Mouse (Mus musculus): ENCODE results near the gene Fam216a. TPM values are rescaled to one million over a fixed set of nuclear protein-coding genes. Genes with fewer than 3 reads are reported as not detected.

Gene Fam216a
- polyA plus RNA-seq, 1 experiment from 2014 or later = 55.5 TPM

DNA sequence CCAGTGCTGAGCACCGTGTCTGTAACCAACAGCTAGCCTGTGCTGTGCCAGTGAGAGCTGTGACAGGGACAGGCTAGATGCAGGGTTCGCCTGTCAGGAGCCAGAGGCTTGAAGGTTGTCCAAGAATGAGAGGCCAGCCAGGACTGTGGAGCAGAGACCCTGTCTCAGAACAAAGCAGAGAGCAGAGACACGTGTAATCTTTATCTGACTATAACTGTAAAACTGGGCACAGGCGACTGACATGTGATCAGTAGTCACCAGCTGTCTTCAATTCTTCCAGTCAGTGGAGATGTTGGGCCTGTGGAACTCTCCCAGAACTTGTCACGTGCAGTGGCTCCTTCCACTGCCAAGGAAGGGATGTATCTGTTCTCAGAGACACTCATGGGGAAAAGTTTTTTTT, 30.6 kb upstream of the Fam216a start:
- ATAC-seq (ENCODE audit: extremely low read depth, insufficient number of reproducible peaks, low FRiP score, low TSS enrichment) = no peak
- Histone ChIP-seq H3K9me3 (peaks cover 3% of the 10 kb centered on the region; the same call in 1 of the 2 replicates), H3K9ac (no peak overlapping the region), H3K27me3 (replicated peaks) (no peaks in the 10 kb centered on the region), H3K36me3 (peaks cover 91% of the 10 kb centered on the region), H3K4me1 (peaks cover 36% of the 10 kb centered on the region), H3K4me3 (no peak overlapping the region), H3K27ac (replicated peaks) (0 out of 2 replicates have a peak overlapping the region, but pooled peaks have one; percentile 29), H3K4me2 (no peak overlapping the region)
- 63% methylated on average over 5 of the region's 5 CpGs for WGBS

DNA sequence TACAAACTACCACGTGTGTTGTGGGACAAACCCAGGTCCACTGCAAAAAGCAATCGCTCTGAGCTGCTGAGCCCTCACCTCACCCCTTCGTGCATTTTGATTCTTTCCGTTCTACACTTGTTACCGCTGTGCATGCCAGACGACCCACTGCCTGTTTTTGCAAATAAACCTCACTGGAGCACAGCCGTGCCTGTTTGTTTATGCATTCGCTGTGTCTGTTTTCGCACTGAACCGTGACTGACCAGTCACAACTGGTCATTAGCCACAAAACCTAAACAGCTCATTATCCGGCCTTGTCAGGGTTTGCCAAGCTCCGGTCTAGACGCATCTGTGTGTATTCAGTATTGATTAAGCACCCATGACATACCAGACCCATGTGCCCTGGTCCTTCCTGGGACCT, 30.0 kb upstream of the Fam216a start:
- H3K4me2 ChIP-seq = no peak overlapping the region
- H3K9me3 ChIP-seq = peaks cover 3% of the 10 kb centered on the region; the same call in 1 of the 2 replicates
- peaks cover 36% of the 10 kb centered on the region for H3K4me1 ChIP-seq
- no peak overlapping the region for H3K4me3 ChIP-seq
- H3K27me3 ChIP-seq (replicated peaks) = no peaks in the 10 kb centered on the region
- H3K27ac ChIP-seq (replicated peaks) = 0 out of 2 replicates have a peak overlapping the region, but pooled peaks have one; percentile 2
- no peak overlapping the region for H3K9ac ChIP-seq
- WGBS = 87% methylated on average over 13 of the region's 13 CpGs
- no peak for ATAC-seq (ENCODE audit: extremely low read depth, insufficient number of reproducible peaks, low FRiP score, low TSS enrichment)
- peaks cover 91% of the 10 kb centered on the region for H3K36me3 ChIP-seq

DNA sequence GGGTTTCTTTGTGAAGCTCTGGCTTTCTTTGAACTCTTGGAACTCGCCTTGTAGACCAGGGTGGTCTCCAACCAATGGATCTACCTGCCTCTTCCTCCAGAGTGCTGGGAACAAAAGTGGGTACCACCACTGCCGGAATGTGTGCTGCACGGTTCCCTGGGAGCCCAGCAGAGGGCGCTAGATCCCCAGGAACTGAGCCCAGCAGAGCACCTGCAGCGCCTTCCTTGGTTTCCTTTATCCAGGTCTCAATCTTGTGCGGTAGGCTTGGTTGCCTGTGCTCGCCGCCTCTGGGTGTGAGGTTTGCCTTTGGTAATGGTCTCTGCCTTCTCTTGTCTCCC, 29.1 kb upstream of the Fam216a start:
- peaks cover 90% of the 10 kb centered on the region for H3K36me3 ChIP-seq
- 24% methylated on average over 8 of the region's 8 CpGs for WGBS

DNA sequence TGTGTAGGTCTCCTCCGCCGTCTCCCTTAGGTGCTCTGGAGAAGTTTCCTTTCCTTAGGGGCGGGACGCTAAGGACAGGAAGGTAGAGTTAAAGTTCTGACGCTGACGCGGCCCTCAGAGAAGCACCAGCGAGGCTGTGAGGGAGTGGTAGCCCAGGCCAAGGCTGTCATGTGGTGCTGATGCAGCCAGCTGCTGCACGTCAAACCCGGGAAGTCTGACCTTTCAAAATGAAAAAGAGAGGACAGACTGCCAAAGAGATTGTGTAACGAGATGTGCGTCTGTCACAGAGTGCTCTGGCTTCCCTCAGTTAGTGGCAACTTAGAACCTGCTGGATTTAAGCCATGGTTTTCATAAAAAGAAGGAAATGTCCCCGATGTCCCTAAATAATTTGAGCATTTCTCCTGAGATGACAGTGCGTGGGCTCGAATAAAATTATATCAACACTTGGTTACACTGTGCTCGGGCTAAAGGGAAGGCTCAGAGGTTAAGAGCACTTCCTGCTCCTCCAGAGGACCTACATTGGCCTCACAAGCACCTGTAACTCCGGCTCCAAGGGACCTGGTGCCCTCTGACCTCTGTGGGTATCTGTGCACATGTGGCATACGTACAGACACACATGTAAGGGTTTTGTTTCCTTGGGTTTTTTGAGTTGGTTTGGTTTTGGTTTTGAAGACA, 28.6 kb upstream of the Fam216a start:
- H3K36me3 ChIP-seq = peaks cover 85% of the 10 kb centered on the region

More for the DNA sequence above, 29.1 kb upstream of the Fam216a start:
- peaks cover 39% of the 10 kb centered on the region for H3K4me1 ChIP-seq
- no peak overlapping the region for H3K9ac ChIP-seq
- no peak overlapping the region for H3K27ac ChIP-seq (replicated peaks)
- H3K4me3 ChIP-seq = no peak overlapping the region
- no peaks in the 10 kb centered on the region for H3K9me3 ChIP-seq
- ATAC-seq (ENCODE audit: extremely low read depth, insufficient number of reproducible peaks, low FRiP score, low TSS enrichment) = no peak
- H3K27me3 ChIP-seq (replicated peaks) = no peaks in the 10 kb centered on the region
- H3K4me2 ChIP-seq = no peak overlapping the region

DNA sequence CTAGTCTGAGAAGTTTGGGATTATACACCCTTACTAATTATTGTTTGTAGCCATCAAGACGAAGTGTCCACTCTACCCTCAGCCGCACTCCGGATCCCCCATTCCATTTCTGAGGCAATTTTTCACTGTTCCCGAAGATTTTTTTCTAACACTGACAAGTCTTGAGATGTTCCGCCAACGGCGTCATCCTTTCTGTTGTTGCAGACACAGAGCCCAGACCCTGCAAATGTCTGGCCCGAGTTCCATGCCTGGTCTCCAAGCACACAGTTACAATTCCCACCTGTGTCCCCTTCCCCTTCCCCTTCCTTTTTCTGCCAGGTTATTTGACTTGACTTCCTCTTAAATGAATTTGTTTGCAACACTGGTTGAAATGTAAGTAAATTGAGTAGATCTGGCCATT, 27.7 kb upstream of the Fam216a start:
- peaks cover 39% of the 10 kb centered on the region for H3K4me1 ChIP-seq
- H3K4me2 ChIP-seq = no peak overlapping the region
- ATAC-seq (ENCODE audit: extremely low read depth, insufficient number of reproducible peaks, low FRiP score, low TSS enrichment) = no peak
- WGBS = 82% methylated on average over 8 of the region's 8 CpGs
- H3K27me3 ChIP-seq (replicated peaks) = no peaks in the 10 kb centered on the region
- no peaks in the 10 kb centered on the region for H3K9me3 ChIP-seq
- H3K9ac ChIP-seq = no peak overlapping the region
- peaks cover 80% of the 10 kb centered on the region for H3K36me3 ChIP-seq
- H3K4me3 ChIP-seq = no peak overlapping the region
- peak overlapping the region; percentile 30; the same call in 1 of the 2 replicates for H3K27ac ChIP-seq (replicated peaks)

More for the DNA sequence above, 28.6 kb upstream of the Fam216a start:
- ATAC-seq (ENCODE audit: extremely low read depth, insufficient number of reproducible peaks, low FRiP score, low TSS enrichment) = no peak
- no peaks in the 10 kb centered on the region for H3K27me3 ChIP-seq (replicated peaks)
- H3K9ac ChIP-seq = 0 out of 2 replicates have a peak overlapping the region, but pooled peaks have one; percentile 15
- H3K9me3 ChIP-seq = no peaks in the 10 kb centered on the region
- 59% methylated on average over 18 of the region's 18 CpGs for WGBS
- H3K4me2 ChIP-seq = no peak overlapping the region
- H3K27ac ChIP-seq (replicated peaks) = peak overlapping the region; percentile 30; the same call in 1 of the 2 replicates
- peaks cover 39% of the 10 kb centered on the region for H3K4me1 ChIP-seq
- no peak overlapping the region for H3K4me3 ChIP-seq

DNA sequence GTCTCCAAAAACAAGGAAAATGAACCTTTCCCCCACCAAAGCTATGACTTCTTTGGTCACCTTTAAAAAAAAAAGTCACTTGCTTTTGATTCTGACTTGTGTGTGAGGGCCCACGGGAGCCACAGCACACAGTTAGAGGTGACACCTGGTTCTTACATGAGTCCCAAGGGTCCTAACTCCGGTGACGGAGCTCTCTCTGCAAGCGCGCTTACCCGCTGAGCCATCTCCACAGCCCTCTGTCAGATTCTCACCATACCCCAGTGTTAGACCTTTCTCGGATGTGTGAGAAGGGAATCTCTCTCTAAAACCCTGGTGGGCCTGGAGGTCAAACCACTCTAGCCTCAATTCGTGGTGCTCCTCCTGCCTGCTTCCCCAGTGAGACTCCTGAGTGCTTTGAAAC, 25.3 kb upstream of the Fam216a start:
- Histone ChIP-seq H3K27me3 (replicated peaks) (no peaks in the 10 kb centered on the region), H3K9ac (no peak overlapping the region), H3K36me3 (peaks cover 62% of the 10 kb centered on the region), H3K4me3 (no peak overlapping the region), H3K9me3 (no peaks in the 10 kb centered on the region), H3K4me2 (no peak overlapping the region), H3K27ac (replicated peaks) (peak overlapping the region; percentile 80), H3K4me1 (peaks cover 41% of the 10 kb centered on the region)
- ATAC-seq (ENCODE audit: extremely low read depth, insufficient number of reproducible peaks, low FRiP score, low TSS enrichment) = no peak
- 87% methylated on average over 8 of the region's 8 CpGs for WGBS

DNA sequence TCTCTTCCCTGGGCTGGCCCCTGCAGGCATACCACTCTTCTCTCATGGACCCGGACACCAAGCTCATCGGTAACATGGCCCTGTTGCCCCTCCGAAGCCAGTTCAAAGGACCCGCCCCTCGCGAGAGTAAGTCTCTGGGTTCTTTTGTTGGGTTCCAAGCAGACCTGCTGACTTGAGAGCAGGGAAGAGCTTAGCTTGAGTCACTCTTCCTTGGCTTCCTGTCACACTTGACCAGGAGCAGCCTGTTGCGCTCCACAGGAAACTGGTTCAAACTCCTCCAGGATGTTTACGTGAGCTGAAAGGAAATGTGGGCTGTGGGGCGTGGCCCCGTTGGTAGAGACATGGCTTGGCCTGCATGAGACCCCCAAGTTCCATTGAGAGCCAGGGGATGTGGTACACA, 24.6 kb upstream of the Fam216a start:
- peaks cover 55% of the 10 kb centered on the region for H3K36me3 ChIP-seq
- no peak overlapping the region for H3K9ac ChIP-seq
- no peak overlapping the region for H3K4me3 ChIP-seq
- peaks cover 40% of the 10 kb centered on the region for H3K4me1 ChIP-seq
- no peaks in the 10 kb centered on the region for H3K27me3 ChIP-seq (replicated peaks)
- no peak for ATAC-seq (ENCODE audit: extremely low read depth, insufficient number of reproducible peaks, low FRiP score, low TSS enrichment)
- H3K9me3 ChIP-seq = no peaks in the 10 kb centered on the region
- 70% methylated on average over 10 of the region's 10 CpGs for WGBS
- H3K27ac ChIP-seq (replicated peaks) = peak overlapping the region; percentile 80
- H3K4me2 ChIP-seq = 0 out of 2 replicates have a peak overlapping the region, but pooled peaks have one; percentile 9

DNA sequence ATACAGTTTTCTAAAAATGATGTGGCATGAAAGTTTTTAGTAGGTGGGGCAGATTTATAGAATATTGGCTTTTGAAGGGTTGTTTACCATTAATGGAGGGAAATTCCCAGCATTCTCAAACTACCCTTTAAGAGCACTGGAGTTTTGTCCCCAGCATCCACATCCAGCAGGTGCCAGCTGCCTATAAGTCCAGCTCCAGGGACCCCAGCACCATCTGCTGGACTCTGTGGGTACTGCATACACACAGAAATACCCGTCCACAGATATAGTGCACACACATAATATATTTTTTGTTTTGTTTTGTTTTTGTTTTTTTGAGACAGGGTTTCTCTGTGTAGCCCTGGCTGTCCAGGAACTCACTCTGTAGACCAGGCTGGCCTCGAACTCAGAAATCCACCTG, 21.7 kb upstream of the Fam216a start:
- peaks cover 19% of the 10 kb centered on the region for H3K4me1 ChIP-seq
- ATAC-seq (ENCODE audit: extremely low read depth, insufficient number of reproducible peaks, low FRiP score, low TSS enrichment) = no peak
- peaks cover 35% of the 10 kb centered on the region for H3K36me3 ChIP-seq
- 0 out of 2 replicates have a peak overlapping the region, but pooled peaks have one; percentile 1 for H3K4me3 ChIP-seq
- WGBS = 60% methylated on average over 2 of the region's 2 CpGs
- no peak overlapping the region for H3K27ac ChIP-seq (replicated peaks)
- no peak overlapping the region for H3K9ac ChIP-seq
- H3K4me2 ChIP-seq = no peak overlapping the region
- H3K27me3 ChIP-seq (replicated peaks) = no peaks in the 10 kb centered on the region
- no peaks in the 10 kb centered on the region for H3K9me3 ChIP-seq

DNA sequence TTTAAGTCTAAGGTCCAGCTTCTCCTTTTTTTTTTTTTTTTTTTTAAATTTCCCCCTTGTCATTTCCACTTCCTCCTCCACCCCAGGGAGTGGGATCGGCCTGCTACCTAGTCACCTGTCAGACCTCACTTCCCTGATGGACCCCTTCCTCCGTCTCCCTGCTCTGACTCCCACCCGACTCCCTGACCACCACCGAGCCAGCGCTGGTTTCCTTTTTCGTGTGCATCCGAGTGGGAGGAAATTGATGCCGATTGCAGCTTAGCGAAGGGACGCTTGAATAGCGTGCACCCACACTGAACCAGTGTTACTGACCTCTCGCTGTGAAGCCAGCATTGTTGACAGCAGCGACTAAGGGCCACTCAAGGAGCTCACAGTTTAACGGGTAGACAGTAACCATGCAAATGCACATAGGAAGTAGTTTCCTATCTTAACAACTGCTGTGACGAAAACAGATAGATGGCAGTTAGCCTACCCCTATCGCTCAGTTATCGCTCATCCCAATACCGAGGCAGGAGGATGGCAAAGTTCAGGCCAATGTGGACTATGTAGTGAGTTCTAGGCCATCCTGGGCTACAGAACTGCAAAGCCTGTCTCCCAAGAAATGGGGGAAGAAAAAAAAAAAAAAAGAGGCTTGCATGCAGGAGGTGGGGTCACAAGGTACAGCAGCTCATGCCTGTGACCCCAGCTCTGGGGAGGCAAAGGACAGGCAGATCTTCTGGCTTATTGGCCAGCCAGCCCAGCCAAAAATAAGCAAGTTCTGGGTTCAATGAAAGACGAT, 20.3 kb upstream of the Fam216a start:
- Histone ChIP-seq H3K4me2 (peak overlapping the region; percentile 90), H3K9ac (peak overlapping the region; percentile 94), H3K27me3 (replicated peaks) (no peaks in the 10 kb centered on the region), H3K36me3 (peaks cover 20% of the 10 kb centered on the region), H3K4me3 (peak overlapping the region; percentile 95), H3K27ac (replicated peaks) (peak overlapping the region; percentile 77), H3K4me1 (peaks cover 10% of the 10 kb centered on the region), H3K9me3 (no peaks in the 10 kb centered on the region)
- ATAC-seq (ENCODE audit: extremely low read depth, insufficient number of reproducible peaks, low FRiP score, low TSS enrichment) = no peak
- 8% methylated on average over 19 of the region's 19 CpGs for whole genome bisulfite sequencing

DNA sequence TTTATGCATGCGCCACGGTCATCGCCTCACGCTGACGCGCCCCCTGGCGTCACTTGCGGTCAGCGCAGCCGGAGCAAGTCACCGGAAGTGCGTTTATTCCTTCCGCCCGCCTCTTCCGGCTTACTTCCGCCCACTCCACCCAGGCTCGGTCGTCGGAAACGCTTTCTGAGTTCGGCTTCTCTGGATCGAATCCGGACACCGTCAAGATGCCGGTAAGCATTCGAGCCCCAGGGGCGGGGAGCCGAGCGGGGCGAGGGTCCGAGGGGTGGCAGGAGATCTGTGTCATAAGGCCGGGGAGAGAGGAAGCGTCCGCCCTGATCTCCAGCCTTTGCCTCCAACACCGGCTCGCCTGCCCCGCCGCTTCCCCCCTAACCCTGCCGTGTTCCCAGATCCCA, 19.6 kb upstream of the Fam216a start, which contains the start of gene Arpc3:
Arpc3 (plus strand) TSS at position 93 of the 395 bp plus-strand sequence.
- Histone ChIP-seq H3K9ac (peak within 1 kb of the TSS; percentile 94), H3K4me3 (peak within 1 kb of the TSS; percentile 95), H3K27ac (replicated peaks) (peak within 1 kb of the TSS; percentile 77), H3K4me1 (peaks cover 8% of the 10 kb centered on the region), H3K27me3 (replicated peaks) (no peaks in the 10 kb centered on the region), H3K36me3 (peaks cover 14% of the 10 kb centered on the region), H3K9me3 (no peaks in the 10 kb centered on the region), H3K4me2 (peak within 1 kb of the TSS; percentile 90)
- ATAC-seq (ENCODE audit: extremely low read depth, insufficient number of reproducible peaks, low FRiP score, low TSS enrichment) = peak; percentile 79; the same call in 1 of the 2 replicates
- under 1% methylated on average over 39 of the region's 39 CpGs for WGBS

DNA sequence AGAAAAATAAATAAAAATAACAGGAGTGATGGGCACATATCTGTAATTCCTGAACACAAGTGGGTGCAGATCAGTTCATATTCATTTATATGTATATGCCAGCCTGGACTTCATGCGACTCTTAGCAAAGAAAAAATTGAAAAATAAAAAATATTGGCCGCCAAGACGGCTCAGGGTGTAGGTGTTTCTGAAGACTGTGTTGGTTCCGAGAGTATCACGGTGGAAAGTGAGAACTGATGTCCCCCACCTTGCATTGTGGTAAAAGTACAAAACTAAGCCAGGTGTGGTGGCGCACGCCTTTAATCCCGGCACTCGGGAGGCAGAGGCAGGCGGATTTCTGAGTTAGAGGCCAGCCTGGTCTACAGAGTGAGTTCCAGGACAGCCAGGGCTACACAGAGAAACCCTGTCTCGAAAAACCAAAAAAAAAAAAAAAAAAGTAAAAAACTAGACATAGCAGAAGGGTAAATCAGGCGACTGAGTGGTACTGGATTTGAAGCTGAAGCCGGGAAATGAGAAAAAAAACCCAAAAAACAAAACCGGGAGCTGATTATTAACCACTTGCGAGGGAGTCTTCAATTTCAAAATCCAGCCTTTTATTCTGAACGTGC, 19.1 kb upstream of the Fam216a start:
- 46% methylated on average over 16 of the region's 16 CpGs for WGBS
- Histone ChIP-seq H3K9ac (peak overlapping the region; percentile 33), H3K4me3 (peak overlapping the region; percentile 95), H3K9me3 (no peaks in the 10 kb centered on the region), H3K27me3 (replicated peaks) (no peaks in the 10 kb centered on the region), H3K4me1 (peaks cover 8% of the 10 kb centered on the region), H3K36me3 (peaks cover 10% of the 10 kb centered on the region; the same call in 1 of the 2 replicates), H3K27ac (replicated peaks) (no peak overlapping the region), H3K4me2 (peak overlapping the region; percentile 90)
- ATAC-seq (ENCODE audit: extremely low read depth, insufficient number of reproducible peaks, low FRiP score, low TSS enrichment) = no peak
